ENCODE assay signal across 8 mouse cellular contexts in genomic region chr3:35932735-35933404, GRCm38 (mm10). TPM values are rescaled to one million over a fixed set of nuclear protein-coding genes. Genes with fewer than 3 reads are reported as not detected.
DNase-seq lines count a peak whose midpoint lies in the region; ATAC-seq and TF ChIP-seq lines count a peak whose summit lies in the region.

No protein-coding gene starts in this region.

- under 1% methylated on average over 51 of the region's 73 CpGs for WGBS in hindbrain, embryonic 15.5 days
- WGBS in macrophage (ENCODE audit: missing documents) = under 1% methylated on average over 71 of the region's 73 CpGs

- CTCF ChIA-PET in Patski (lab: Charles Lee) = interaction anchor here (0.7 to 1.9 kb wide), 6 partner anchors 9 to 72 kb away, joined by 3 to 8 read pairs (median 3); no protein-coding TSS in a partner anchor

- intact Hi-C loops in left cerebral cortex, adult 2 months (cut with DNase I) = loop anchor here (2.0 kb wide), 1 partner anchor 68 kb away; the partner anchor contains the start of gene Mccc1

- no peak for DNase-seq in Patski (ENCODE audit: low read depth, low spot score)
- peak; percentile 89 to 91 for DNase-seq in cerebellum, postnatal 25 days
- DNase-seq in gastrocnemius, adult 18-20 months (ENCODE audit: low spot score) = peak; percentile 80
- DNase-seq in left cerebral cortex, adult 2 months (ENCODE audit: extremely low spot score in 1 of 2, low spot score in 2 of 2) = peak; percentile 79 to 82
- peak; percentile 88 for DNase-seq in retina, postnatal 1 day
- peak; percentile 85 for DNase-seq in thymus, postnatal 4 days

- no peak for TF ChIP-seq CTCF in Patski (IDR thresholded peaks at IDR 0.05)
- TF ChIP-seq CTCF in left cerebral cortex, adult 2 months (IDR thresholded peaks at IDR 0.05) = no peak

- H3K4me1 ChIP-seq in hindbrain, embryonic 15.5 days (replicated peaks) = peaks cover 26% of the 10 kb centered on the region

- no peaks in the 10 kb centered on the region for H3K27me3 ChIP-seq in Patski
- no peaks in the 10 kb centered on the region for H3K27me3 ChIP-seq in hindbrain, embryonic 15.5 days

- in situ Hi-C loops in Patski (cut with MboI; ENCODE audit: low pct_unique_long_range_greater_than_20kb) = loop anchor here (25.0 kb wide), 1 partner anchor 1896 kb away; no protein-coding TSS in a partner anchor

- POLR2A ChIA-PET in Patski (lab: Charles Lee) = interaction anchor here (0.6 to 1.4 kb wide), 7 partner anchors 9 to 178 kb away, joined by 3 to 7 read pairs (median 3); no protein-coding TSS in a partner anchor

- H3K4me2 ChIP-seq in hindbrain, embryonic 15.5 days = peak overlapping the region; percentile 87

- peak overlapping the region; percentile 99 for H3K9ac ChIP-seq in hindbrain, embryonic 15.5 days

- peak overlapping the region; percentile 98 for H3K4me3 ChIP-seq in hindbrain, embryonic 15.5 days
- peak overlapping the region; percentile 85 for H3K4me3 ChIP-seq in left cerebral cortex, adult 2 months
- peak overlapping the region; percentile 69 for H3K4me3 ChIP-seq in macrophage (ENCODE audit: inconsistent target)

- H3K27ac ChIP-seq in hindbrain, embryonic 15.5 days (replicated peaks) = peak overlapping the region; percentile 92
- H3K27ac ChIP-seq in left cerebral cortex, adult 2 months = peak overlapping the region; percentile 81
- H3K27ac ChIP-seq in macrophage = peak overlapping the region; percentile 27; the same call in 1 of the 2 replicates

- no peaks in the 10 kb centered on the region for H3K36me3 ChIP-seq in hindbrain, embryonic 15.5 days
- no peaks in the 10 kb centered on the region for H3K36me3 ChIP-seq in macrophage (ENCODE audit: inconsistent target)

- H3K79me2 ChIP-seq in macrophage (ENCODE audit: inconsistent target) = peaks cover 72% of the 10 kb centered on the region

- H3K9me3 ChIP-seq in hindbrain, embryonic 15.5 days = no peaks in the 10 kb centered on the region

- peak; percentile 83 for ATAC-seq in Patski
- peak; percentile 96 for ATAC-seq in hindbrain, embryonic 15.5 days (ENCODE audit: low FRiP score, low read depth)

RNA-seq across cellular contexts. Expression of gene Dcun1d1, which starts 4.4 kb away (rescaled TPM):
- polyA plus RNA-seq in Patski (2021) = 72.5 TPM
- total RNA-seq in gastrocnemius, adult 18-20 months (2021) = 10 to 100 TPM; 71.4 to 86.1 TPM
- 97.4 and 101 TPM in 2 replicates for polyA plus RNA-seq in hindbrain, embryonic 15.5 days (2015; fragmentation: Nextera tagmentation; extraction: Ambion mirVana)
- total RNA-seq in left cerebral cortex, adult 2 months (2021) = 10 to 100 TPM; 70.2 to 77.4 TPM
- total RNA-seq in macrophage (2018; cell fraction: chromatin; rRNA removed) = 100 to 1,000 TPM in 2 of 26 experiments, 10 to 100 TPM in 24; 34.1 to 104 (median 64.0) TPM
- 10 to 100 TPM; 47.9 to 74.3 (median 54.3) TPM for total RNA-seq in macrophage (2018; cell fraction: cytosol; rRNA removed)
- 10 to 100 TPM; 25.3 to 87.9 (median 45.3) TPM for total RNA-seq in macrophage (2018; cell fraction: nucleus; rRNA removed)
- polyA plus RNA-seq in macrophage (2018) = 47.2 to 106 TPM (median 58.1 TPM) in 3 replicates

Comparison
In these comparisons a context has a peak if more than half of its experiments do, and no peak if none do; other contexts are left out.
1. H3K27ac ChIP-seq: peak in every context shown above with its lines; median percentile 92 in hindbrain, embryonic 15.5 days; 81 in left cerebral cortex, adult 2 months; 27 in macrophage.